Mouse (Mus musculus): ENCODE measurements around the gene Nxt2. TPM values are rescaled to one million over a fixed set of nuclear protein-coding genes. Genes with fewer than 3 reads are reported as not detected.

Nxt2 gene
- total RNA-seq, 2 experiments from 2014 or later = 35.0 to 35.9 TPM

Other genes starting within 250 kb of the Nxt2 start
- gene Gucy2f, start 29.8 kb upstream of the Nxt2 start, total RNA-seq (2021) = under 1 TPM; 0.79 to 0.81 TPM
- 1 to 10 TPM; 3.5 to 3.8 TPM for gene Kcne1l, start 79.5 kb downstream of the Nxt2 start, total RNA-seq (2021)
- 10 to 100 TPM; 62.8 to 70.2 TPM for gene Acsl4, start 163.8 kb downstream of the Nxt2 start, total RNA-seq (2021)

Measured in layer of hippocampus, adult 18-20 months (tissue).